Mouse (Mus musculus) CH12.LX (cell line): ENCODE measurements around the gene Olfr460.

Source experiments
- CTCF ChIP-seq, 2 experiments: IDR thresholded peaks in 1 of 2; conservative IDR thresholded peaks in 1 of 2; 2 replicates each; pipeline ENCODE4 v1.5.1; 2011 to 2012; ENCODE audit warnings: low read depth in 2 of 2, low read length in 2 of 2, improper control_type of control experiment in 1 of 2, inconsistent platforms in 1 of 2, mild to moderate bottlenecking in 1 of 2, moderate library complexity in 1 of 2
- EP300 ChIP-seq: IDR thresholded peaks from 2 replicates; pipeline ENCODE4 v1.6.1; 2011; ENCODE audit warnings: low read length, improper control_type of control experiment
- NELFE ChIP-seq: IDR thresholded peaks from 2 replicates; pipeline ENCODE4 v1.6.1; 2011; ENCODE audit warnings: low read depth, low read length, improper control_type of control experiment
- TCF12 ChIP-seq: IDR thresholded peaks from 2 replicates; pipeline ENCODE4 v1.6.1; 2014; ENCODE audit warnings: low read depth, mild to moderate bottlenecking, inconsistent platforms, low read length, improper control_type of control experiment
- USF1 ChIP-seq: IDR thresholded peaks from 2 replicates; pipeline ENCODE4 v1.6.1; 2014; ENCODE audit warnings: low read depth, mild to moderate bottlenecking, inconsistent platforms, low read length, improper control_type of control experiment
- ZC3H11A ChIP-seq: IDR thresholded peaks from 2 replicates; pipeline ENCODE4 v1.6.1; 2012; ENCODE audit warnings: low read depth, mild to moderate bottlenecking, inconsistent platforms, low read length, improper control_type of control experiment
- ZMIZ1 ChIP-seq: IDR thresholded peaks from 2 replicates; pipeline ENCODE4 v1.6.1; 2012; ENCODE audit warnings: low read depth, mild to moderate bottlenecking, inconsistent platforms, low read length, improper control_type of control experiment

- no peak for TF ChIP-seq EP300
- no peak for TF ChIP-seq CTCF (conservative IDR thresholded peaks at IDR 0.05 in 1 of 2, IDR thresholded peaks at IDR 0.05 in 1 of 2; ENCODE audit: low read depth in 2 of 2, low read length in 2 of 2)
- TF ChIP-seq ZC3H11A = no peak
- TF ChIP-seq ZMIZ1 = no peak
- no peak for TF ChIP-seq TCF12
- no peak for TF ChIP-seq USF1
- TF ChIP-seq NELFE = no peak
These were observed 14.3 kb upstream of the Olfr460 start, which contains the start of gene Olfr461 for GRCm38 (mm10) chr6:40554950-40555349.
